Mouse (Mus musculus): ENCODE measurements around the gene P2ry12.

DNA sequence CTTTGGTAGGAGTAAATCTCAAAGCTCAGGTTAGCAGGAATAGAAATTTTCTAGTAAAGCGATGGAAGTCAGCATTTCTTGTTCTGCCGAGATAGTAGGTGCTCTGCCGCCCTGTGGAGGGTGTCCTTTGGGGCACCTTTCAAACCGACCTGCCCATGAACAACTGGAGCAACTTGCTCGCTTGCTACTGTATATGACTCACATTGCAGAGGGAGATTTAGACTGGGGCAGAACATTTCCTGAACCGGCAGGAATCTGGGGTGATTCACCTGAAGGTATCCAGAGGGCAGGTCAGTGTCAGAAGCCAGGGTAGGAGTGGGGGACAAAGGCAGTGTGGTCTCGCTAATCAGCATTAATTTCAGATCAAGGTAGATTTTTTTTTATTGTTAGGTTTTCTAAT lies 67.7 kb downstream of the P2ry12 start, which contains the start of gene Gpr87:
- TF ChIP-seq CTCF (IDR thresholded peaks at IDR 0.05; ENCODE audit: low read depth, low read length): no peak
- no peak for TF ChIP-seq POLR2A (IDR thresholded peaks at IDR 0.05; ENCODE audit: borderline replicate concordance, low read depth, low read length)

All from bone marrow macrophage, adult 2 months (primary cell).